Mouse (Mus musculus) heart, embryonic 14.5 days (tissue): ENCODE measurements around the gene Mrvi1. TPM values are rescaled to one million over a fixed set of nuclear protein-coding genes. Genes with fewer than 3 reads are reported as not detected.
A peak's percentile ranks its signal among the peaks of the same experiment; 100 is the strongest.

Experiments
- ATAC-seq: fragments of 200-750 bp; cut with Nextera tagmentation; 2 replicates; pipeline ENCODE4 v1.8.0; 2017; ENCODE audit warnings: low read depth, moderate TSS enrichment; ENCODE audit not compliant: insufficient number of reproducible peaks, insufficient read depth, low FRiP score
- H3K27ac ChIP-seq, 2 experiments: fragments of 200-500 bp in 1 of 2; fragments of 300-500 bp in 1 of 2; sonication (generic) in 1 of 2; replicated peaks in 1 of 2; 2 replicates each; pipeline ENCODE4 v1.5.1; 2012 to 2014; ENCODE audit warnings: low read depth in 2 of 2, low read length in 2 of 2, control low read depth in 1 of 2, mild to moderate bottlenecking in 1 of 2, mixed read lengths in 1 of 2; ENCODE audit not compliant: control insufficient read depth in 1 of 2, insufficient read depth in 1 of 2
- H3K27me3 ChIP-seq: fragments of 300-500 bp; sonication (generic); 2 replicates; pipeline ENCODE4 v1.6.1; 2014; ENCODE audit warnings: mild to moderate bottlenecking, low read length, control low read depth; ENCODE audit not compliant: control insufficient read depth, insufficient read depth
- H3K36me3 ChIP-seq: fragments of 300-500 bp; sonication (generic); 2 replicates; pipeline ENCODE4 v1.6.1; 2014; ENCODE audit warnings: mild to moderate bottlenecking, control low read depth, low read length, mixed read lengths; ENCODE audit not compliant: control insufficient read depth, insufficient read depth
- H3K4me1 ChIP-seq, 2 experiments: fragments of 200-500 bp in 1 of 2; fragments of 300-500 bp in 1 of 2; sonication (generic) in 1 of 2; 2 replicates each; pipeline ENCODE4 v1.6.1; 2012 to 2014; ENCODE audit warnings: low read length in 2 of 2, control low read depth in 1 of 2, mixed read lengths in 1 of 2; ENCODE audit not compliant: control insufficient read depth in 2 of 2, insufficient read depth in 2 of 2
- H3K4me2 ChIP-seq: fragments of 300-500 bp; sonication (generic); 2 replicates; pipeline ENCODE4 v1.6.1; 2014; ENCODE audit warnings: mild to moderate bottlenecking, low read length
- H3K4me3 ChIP-seq, 2 experiments: fragments of 200-500 bp in 1 of 2; fragments of 300-500 bp in 1 of 2; sonication (generic) in 1 of 2; 2 replicates each; pipeline ENCODE4 v1.5.1; 2012 to 2014; ENCODE audit warnings: low read length in 2 of 2, mild to moderate bottlenecking in 2 of 2, control low read depth in 1 of 2, low read depth in 1 of 2, moderate library complexity in 1 of 2; ENCODE audit not compliant: control insufficient read depth in 1 of 2, insufficient read depth in 1 of 2
- H3K9ac ChIP-seq: fragments of 300-500 bp; sonication (generic); 2 replicates; pipeline ENCODE4 v1.6.1; 2014; ENCODE audit warnings: mild to moderate bottlenecking, low read length
- H3K9me3 ChIP-seq: fragments of 300-500 bp; sonication (generic); 2 replicates; pipeline ENCODE4 v1.6.1; 2016; ENCODE audit warnings: low read length, control low read depth; ENCODE audit not compliant: control insufficient read depth
- WGBS: fragments of 180-500 bp; shearing (Covaris S2); extraction: QIAGEN DNeasy Blood & Tissue Kit; methylation state at CpG from one replicate; pipeline ENCODE4 v1.1.7; 2014; 5-methylcytosine and 5-hydroxymethylcytosine counted together
- polyA plus RNA-seq: library from polyadenylated mRNA; unstranded; fragments of >200 nt; fragmentation: Nextera tagmentation; extraction: Ambion mirVana; gene quantifications from 2 replicates; pipeline ENCODE4 v1.2.1, GENCODE M21; 2014

Gene Mrvi1
- polyA plus RNA-seq, 1 experiment from 2014 or later: 6.3 TPM

- no peak overlapping the region; a peak in 1 of 4 replicates for H3K27ac ChIP-seq
- peaks cover 9 to 19% of the 10 kb centered on the region in 2 experiments for H3K4me1 ChIP-seq
- H3K4me3 ChIP-seq: no peak overlapping the region
- no peak overlapping the region for H3K4me2 ChIP-seq
- H3K27me3 ChIP-seq: no peaks in the 10 kb centered on the region
- H3K9me3 ChIP-seq: no peaks in the 10 kb centered on the region
- no peaks in the 10 kb centered on the region for H3K36me3 ChIP-seq
- no peak for ATAC-seq
- 91% methylated on average over 9 of the region's 9 CpGs for WGBS
- no peak overlapping the region for H3K9ac ChIP-seq
Measured at GRCm38 (mm10) chr7:110894673-110895072, 87.6 kb downstream of the Mrvi1 start.

- peak overlapping the region in 1 of 2 experiments; percentile 14; a peak in 2 of 4 replicates for H3K27ac ChIP-seq
Measured at GRCm38 (mm10) chr7:110893943-110894610, 88.2 kb downstream of the Mrvi1 start.

GRCm38 (mm10) chr7:110891501-110891986 lies 90.7 kb downstream of the Mrvi1 start:
- Histone ChIP-seq H3K4me3 (no peak overlapping the region), H3K9me3 (no peaks in the 10 kb centered on the region), H3K36me3 (no peaks in the 10 kb centered on the region), H3K27ac (no peak overlapping the region), H3K27me3 (no peaks in the 10 kb centered on the region), H3K4me1 (peaks cover 9 to 19% of the 10 kb centered on the region in 2 experiments), H3K4me2 (no peak overlapping the region), H3K9ac (no peak overlapping the region)
- WGBS: 38% methylated on average over 9 of the region's 9 CpGs
- ATAC-seq: no peak

More at GRCm38 (mm10) chr7:110893943-110894610, 88.2 kb downstream of the Mrvi1 start:
- Histone ChIP-seq H3K4me2 (no peak overlapping the region), H3K9ac (peak overlapping the region; percentile 13; the same call in 1 of the 2 replicates), H3K27me3 (no peaks in the 10 kb centered on the region), H3K36me3 (no peaks in the 10 kb centered on the region), H3K4me3 (no peak overlapping the region), H3K4me1 (peaks cover 9 to 19% of the 10 kb centered on the region in 2 experiments), H3K9me3 (no peaks in the 10 kb centered on the region)
- peak; percentile 65; the same call in 1 of the 2 replicates for ATAC-seq
- 50% methylated on average over 10 of the region's 10 CpGs for WGBS

GRCm38 (mm10) chr7:110881746-110882333 lies 100.4 kb downstream of the Mrvi1 start:
- Histone ChIP-seq H3K27me3 (no peaks in the 10 kb centered on the region), H3K4me1 (peaks cover under 1 to 1% of the 10 kb centered on the region in 2 experiments; a peak in 1 of 4 replicates), H3K27ac (no peak overlapping the region), H3K4me2 (no peak overlapping the region), H3K4me3 (no peak overlapping the region), H3K9me3 (no peaks in the 10 kb centered on the region), H3K9ac (no peak overlapping the region), H3K36me3 (no peaks in the 10 kb centered on the region)
- no peak for ATAC-seq
- WGBS: 77% methylated on average over 2 of the region's 2 CpGs

- WGBS: 74% methylated on average over 4 of the region's 4 CpGs
Measured at GRCm38 (mm10) chr7:110878028-110878427, 104.2 kb downstream of the Mrvi1 start.

GRCm38 (mm10) chr7:110876965-110877364 lies 105.3 kb downstream of the Mrvi1 start:
- Histone ChIP-seq H3K27me3 (no peaks in the 10 kb centered on the region), H3K27ac (peak overlapping the region; percentile 35 to 54), H3K4me3 (no peak overlapping the region), H3K9ac (no peak overlapping the region), H3K4me2 (no peak overlapping the region), H3K36me3 (no peaks in the 10 kb centered on the region), H3K4me1 (peaks cover 4 to 9% of the 10 kb centered on the region in 2 experiments; a peak in 1 of 4 replicates), H3K9me3 (no peaks in the 10 kb centered on the region)
- ATAC-seq: no peak
- 61% methylated on average over 4 of the region's 4 CpGs for WGBS

More at GRCm38 (mm10) chr7:110878028-110878427, 104.2 kb downstream of the Mrvi1 start:
- H3K4me2 ChIP-seq: no peak overlapping the region
- no peaks in the 10 kb centered on the region for H3K9me3 ChIP-seq
- no peak overlapping the region for H3K27ac ChIP-seq
- H3K4me1 ChIP-seq: peaks cover 4 to 9% of the 10 kb centered on the region in 2 experiments; a peak in 1 of 4 replicates
- H3K27me3 ChIP-seq: no peaks in the 10 kb centered on the region
- H3K36me3 ChIP-seq: no peaks in the 10 kb centered on the region
- ATAC-seq: no peak
- no peak overlapping the region for H3K4me3 ChIP-seq
- H3K9ac ChIP-seq: no peak overlapping the region

- H3K27me3 ChIP-seq: no peaks in the 10 kb centered on the region
- H3K9me3 ChIP-seq: no peaks in the 10 kb centered on the region
- 80% methylated on average over 5 of the region's 5 CpGs for WGBS
- no peak overlapping the region for H3K4me3 ChIP-seq
- no peak overlapping the region for H3K27ac ChIP-seq
- no peak overlapping the region for H3K9ac ChIP-seq
- H3K36me3 ChIP-seq: no peaks in the 10 kb centered on the region
- no peak overlapping the region for H3K4me2 ChIP-seq
- no peak for ATAC-seq
- H3K4me1 ChIP-seq: peaks cover 5% of the 10 kb centered on the region in 2 experiments; a peak in 2 of 4 replicates
Measured at GRCm38 (mm10) chr7:110868807-110869206, 113.5 kb downstream of the Mrvi1 start.
